Mouse (Mus musculus) neural tube, embryonic 14.5 days (tissue): ENCODE results near the gene Ank2. TPM values are rescaled to one million over a fixed set of nuclear protein-coding genes. Genes with fewer than 3 reads are reported as not detected.

ENCODE experiments used
- ATAC-seq: fragments of 200-750 bp; cut with Nextera tagmentation; 2 replicates; pipeline ENCODE4 v1.8.0; 2017; ENCODE audit warnings: low read depth, mild to moderate bottlenecking, moderate TSS enrichment, moderate library complexity
- H3K27ac ChIP-seq: fragments of 300-500 bp; sonication (generic); 2 replicates; pipeline ENCODE4 v1.5.1; 2014; ENCODE audit warnings: low read depth, mild to moderate bottlenecking, control low read depth, low read length, moderate library complexity, mixed read lengths
- H3K27me3 ChIP-seq: fragments of 300-500 bp; sonication (generic); 2 replicates; pipeline ENCODE4 v1.6.1; 2014; ENCODE audit warnings: low read length; ENCODE audit not compliant: control insufficient read depth, insufficient read depth
- H3K36me3 ChIP-seq: fragments of 300-500 bp; sonication (generic); 2 replicates; pipeline ENCODE4 v1.6.1; 2014; ENCODE audit warnings: low read length, mixed read lengths; ENCODE audit not compliant: control insufficient read depth, insufficient read depth
- H3K4me1 ChIP-seq: fragments of 300-500 bp; sonication (generic); 2 replicates; pipeline ENCODE4 v1.6.1; 2014; ENCODE audit warnings: low read length; ENCODE audit not compliant: control insufficient read depth, insufficient read depth
- H3K4me2 ChIP-seq: fragments of 300-500 bp; sonication (generic); 2 replicates; pipeline ENCODE4 v1.6.1; 2014; ENCODE audit warnings: mild to moderate bottlenecking, low read depth, low read length, control low read depth
- H3K4me3 ChIP-seq: fragments of 300-500 bp; sonication (generic); 2 replicates; pipeline ENCODE4 v1.5.1; 2014; ENCODE audit warnings: low read depth, low read length, control low read depth, mixed read lengths
- H3K9ac ChIP-seq: fragments of 300-500 bp; sonication (generic); replicated peaks from 2 replicates; pipeline ENCODE4 v1.6.1; 2014; ENCODE audit warnings: low read depth, mild to moderate bottlenecking, control low read depth, low read length, mixed read lengths
- H3K9me3 ChIP-seq: fragments of 300-500 bp; sonication (generic); 2 replicates; pipeline ENCODE4 v1.6.1; 2016; ENCODE audit warnings: low read length; ENCODE audit not compliant: control insufficient read depth
- whole genome bisulfite sequencing: fragments of 180-500 bp; shearing (Covaris S2); extraction: QIAGEN DNeasy Blood & Tissue Kit; methylation state at CpG from one replicate; pipeline ENCODE4 v1.1.7; 2014; 5-methylcytosine and 5-hydroxymethylcytosine counted together
- polyA plus RNA-seq: library from polyadenylated mRNA; unstranded; fragments of >200 nt; fragmentation: Nextera tagmentation; extraction: Ambion mirVana; gene quantifications from 2 replicates; pipeline ENCODE4 v1.2.1, GENCODE M21; 2014

Gene Ank2
- polyA plus RNA-seq, 1 experiment from 2014 or later: 231 TPM

DNA sequence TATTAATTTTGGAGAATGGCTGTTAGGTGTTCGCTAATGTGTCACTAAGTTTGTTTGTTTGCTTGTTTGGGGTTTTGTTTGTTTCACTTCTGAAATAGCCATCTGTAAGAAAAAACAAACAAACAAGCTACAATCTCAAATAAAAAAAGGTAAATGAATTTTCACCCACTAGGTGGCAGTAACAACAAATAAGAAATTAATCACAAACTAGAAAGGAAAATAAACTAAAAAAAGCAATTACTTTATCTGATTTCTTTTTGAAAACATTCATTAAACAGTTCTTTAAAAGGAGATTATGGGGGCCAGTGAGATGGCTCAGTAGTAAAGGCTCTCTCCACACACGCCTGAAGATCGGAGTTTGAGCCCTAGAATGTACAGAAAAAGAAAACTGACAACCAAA is 189.1 kb downstream of the Ank2 start:
- H3K4me2 ChIP-seq: no peak overlapping the region
- H3K4me3 ChIP-seq: no peak overlapping the region
- H3K27me3 ChIP-seq: no peaks in the 10 kb centered on the region
- H3K9me3 ChIP-seq: no peaks in the 10 kb centered on the region
- H3K9ac ChIP-seq: no peak overlapping the region
- H3K4me1 ChIP-seq: no peaks in the 10 kb centered on the region
- WGBS: 92% methylated on average over 3 of the region's 3 CpGs
- H3K27ac ChIP-seq: no peak overlapping the region
- no peak for ATAC-seq
- no peaks in the 10 kb centered on the region for H3K36me3 ChIP-seq

DNA sequence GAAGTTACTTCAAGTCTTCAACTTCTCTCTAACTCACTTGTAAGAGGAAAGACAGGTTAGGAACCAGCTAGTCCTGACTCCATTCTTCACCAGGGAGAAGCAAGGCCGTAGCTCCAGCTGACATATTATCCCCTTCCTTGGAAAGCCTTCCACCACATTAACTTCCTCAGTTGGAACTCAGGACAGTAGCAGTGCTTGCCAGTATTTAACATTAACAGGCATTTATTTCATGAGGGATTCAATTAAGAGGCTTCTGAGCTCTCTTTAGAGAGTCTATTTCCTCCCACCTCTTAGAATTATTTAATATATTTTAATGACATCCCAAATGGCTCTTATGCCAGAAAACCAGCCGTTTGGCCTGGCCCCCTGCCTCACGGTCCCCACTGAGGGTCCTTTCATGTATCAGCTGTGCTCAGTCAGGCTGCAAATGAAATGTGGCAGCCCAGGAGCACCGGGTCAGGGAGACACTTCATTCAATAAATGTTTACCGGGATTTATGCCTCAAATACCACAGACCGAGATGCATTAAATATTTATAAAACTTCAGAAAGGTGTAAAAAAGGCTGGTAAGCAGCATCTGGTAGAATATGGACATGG is 195.1 kb downstream of the Ank2 start:
- Histone ChIP-seq H3K4me2 (no peak overlapping the region), H3K4me1 (peaks cover 19% of the 10 kb centered on the region), H3K9me3 (no peaks in the 10 kb centered on the region), H3K9ac (no peak overlapping the region), H3K36me3 (no peaks in the 10 kb centered on the region), H3K27me3 (no peaks in the 10 kb centered on the region), H3K27ac (no peak overlapping the region), H3K4me3 (no peak overlapping the region)
- peak; percentile 74 for ATAC-seq
- 9% methylated on average over 6 of the region's 6 CpGs for WGBS

DNA sequence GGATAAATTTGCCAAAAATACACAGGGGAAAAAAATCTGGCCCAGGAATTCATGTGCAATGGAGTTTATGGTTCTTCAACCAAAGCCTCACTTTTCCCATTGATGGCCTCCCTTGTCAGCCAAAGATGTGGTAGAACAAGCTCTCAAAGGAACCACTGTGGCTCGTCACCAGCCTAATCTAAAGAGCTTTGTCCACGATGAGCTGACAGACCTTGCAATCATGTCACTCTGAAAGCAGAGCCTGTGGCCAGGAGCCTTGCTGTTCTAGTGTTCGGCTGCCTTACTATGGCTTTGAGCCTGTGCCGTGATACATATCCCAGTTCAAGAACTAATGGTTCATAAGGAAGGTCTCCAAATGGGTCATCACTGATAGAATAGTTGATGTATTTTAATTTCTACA is 196.1 kb downstream of the Ank2 start:
- H3K9ac ChIP-seq: no peak overlapping the region
- H3K4me1 ChIP-seq: peaks cover 19% of the 10 kb centered on the region
- H3K36me3 ChIP-seq: no peaks in the 10 kb centered on the region
- WGBS: 75% methylated on average over 4 of the region's 4 CpGs
- H3K27ac ChIP-seq: no peak overlapping the region
- H3K27me3 ChIP-seq: no peaks in the 10 kb centered on the region
- H3K4me2 ChIP-seq: no peak overlapping the region
- H3K9me3 ChIP-seq: no peaks in the 10 kb centered on the region
- no peak for ATAC-seq
- H3K4me3 ChIP-seq: no peak overlapping the region

DNA sequence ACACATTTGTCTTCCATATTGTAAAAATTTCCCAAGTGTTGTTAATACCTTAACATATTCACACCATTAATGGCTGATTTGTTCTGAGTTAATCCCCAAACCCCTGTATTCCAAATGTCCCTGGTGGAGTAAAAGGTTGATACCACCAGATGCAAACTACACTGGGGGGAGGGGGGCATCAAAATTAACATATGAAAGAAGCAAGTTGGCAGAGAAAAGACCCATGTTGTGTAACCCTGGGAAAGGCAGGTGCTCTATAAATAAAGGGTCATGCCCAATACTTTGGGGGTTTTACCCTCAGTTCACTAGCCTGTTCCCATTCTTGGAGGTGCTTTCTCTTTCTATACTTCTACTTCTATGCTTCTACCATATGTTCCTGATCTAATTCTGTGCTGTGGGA is 198.4 kb downstream of the Ank2 start:
- peak; percentile 28; the same call in 1 of the 2 replicates for ATAC-seq
- Histone ChIP-seq H3K4me2 (no peak overlapping the region), H3K9ac (no peak overlapping the region), H3K27me3 (no peaks in the 10 kb centered on the region), H3K4me3 (no peak overlapping the region), H3K36me3 (no peaks in the 10 kb centered on the region), H3K9me3 (no peaks in the 10 kb centered on the region), H3K27ac (no peak overlapping the region), H3K4me1 (peaks cover 19% of the 10 kb centered on the region)

DNA sequence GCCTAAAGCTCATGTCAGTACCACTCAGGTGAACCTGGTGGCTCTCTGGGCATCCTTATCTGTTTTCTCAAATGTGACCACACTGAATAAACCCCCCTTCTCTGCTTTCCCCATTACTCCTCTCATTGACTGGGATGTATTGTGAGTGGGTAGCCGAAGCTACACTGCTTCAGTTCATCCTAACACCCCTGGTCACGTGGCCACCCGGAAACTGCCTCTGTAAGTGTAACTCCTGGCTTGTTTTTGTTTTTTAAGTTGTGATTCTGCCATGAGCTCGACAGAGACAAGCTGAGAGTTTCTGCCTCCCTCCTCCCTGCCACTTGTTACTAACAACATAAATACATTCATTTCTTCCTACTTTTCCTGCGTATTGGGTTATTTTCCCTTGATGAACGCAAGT is 203.2 kb downstream of the Ank2 start:
- 76% methylated on average over 6 of the region's 6 CpGs for WGBS
- peaks cover 19% of the 10 kb centered on the region for H3K4me1 ChIP-seq
- H3K4me2 ChIP-seq: no peak overlapping the region
- H3K4me3 ChIP-seq: no peak overlapping the region
- ATAC-seq: no peak
- no peak overlapping the region for H3K27ac ChIP-seq
- H3K9ac ChIP-seq: no peak overlapping the region
- H3K27me3 ChIP-seq: no peaks in the 10 kb centered on the region
- H3K9me3 ChIP-seq: no peaks in the 10 kb centered on the region
- no peaks in the 10 kb centered on the region for H3K36me3 ChIP-seq

DNA sequence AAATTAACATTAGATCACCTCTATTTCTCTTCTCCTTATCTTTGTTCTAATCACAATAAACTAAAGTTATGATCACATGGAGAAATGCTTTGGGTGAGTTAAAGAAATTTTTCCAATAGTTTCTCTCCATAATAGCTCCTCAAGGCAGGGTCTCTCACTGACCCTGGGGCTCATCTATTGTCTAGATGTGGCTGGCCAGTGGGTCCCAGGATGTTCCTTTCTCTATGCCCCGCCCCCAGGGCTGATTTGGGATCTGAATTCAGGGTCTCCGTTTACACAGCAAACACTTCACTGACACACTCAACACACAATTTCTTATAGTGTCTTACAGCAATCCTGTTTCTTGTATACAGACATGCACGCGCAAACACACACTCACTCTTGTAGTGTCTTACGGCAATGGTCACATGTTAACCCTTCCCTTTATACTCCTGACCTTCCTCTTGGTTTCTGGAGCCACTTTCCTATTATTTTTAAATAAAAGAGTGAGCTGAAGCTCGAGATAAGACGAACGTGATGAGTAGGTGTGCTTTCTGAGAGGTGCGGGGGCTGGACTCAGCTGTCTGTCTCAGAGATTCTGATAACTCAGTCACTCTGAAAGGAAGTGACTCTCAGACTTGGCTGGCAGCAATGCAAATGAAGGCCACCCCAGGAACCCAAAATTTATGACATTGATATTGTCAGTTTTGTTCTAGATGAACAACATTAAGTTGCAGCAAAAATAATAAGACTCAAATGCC is 204.4 kb downstream of the Ank2 start:
- 63% methylated on average over 9 of the region's 9 CpGs for WGBS
- Histone ChIP-seq H3K4me2 (peak overlapping the region; percentile 3; the same call in 1 of the 2 replicates), H3K9ac (no peak overlapping the region), H3K4me3 (no peak overlapping the region), H3K27me3 (no peaks in the 10 kb centered on the region), H3K4me1 (peaks cover 19% of the 10 kb centered on the region), H3K9me3 (no peaks in the 10 kb centered on the region), H3K36me3 (no peaks in the 10 kb centered on the region), H3K27ac (no peak overlapping the region; the same call in 1 of the 2 replicates)
- no peak for ATAC-seq

DNA sequence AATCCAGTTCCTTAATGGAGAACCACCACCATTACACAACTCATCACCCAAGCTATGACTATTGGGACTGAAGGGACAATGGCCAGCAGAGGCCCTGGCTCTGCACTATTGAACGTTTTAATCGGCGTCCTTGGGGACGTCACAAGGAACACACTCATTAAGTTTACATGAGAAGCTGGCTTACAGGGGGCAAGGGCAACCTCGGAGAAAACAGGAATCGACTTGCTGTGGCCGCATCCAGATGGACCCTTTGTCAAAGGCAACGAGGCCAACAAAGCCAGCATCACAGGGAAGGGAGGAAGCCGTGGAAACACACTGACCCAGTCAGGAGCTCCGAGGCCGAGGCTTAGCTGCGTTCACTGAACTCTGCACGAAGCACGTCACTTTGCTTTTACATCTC is 205.1 kb downstream of the Ank2 start:
- Histone ChIP-seq H3K4me2 (peak overlapping the region; percentile 3; the same call in 1 of the 2 replicates), H3K9me3 (no peaks in the 10 kb centered on the region), H3K4me1 (peaks cover 19% of the 10 kb centered on the region), H3K36me3 (no peaks in the 10 kb centered on the region), H3K27me3 (no peaks in the 10 kb centered on the region), H3K27ac (peak overlapping the region; percentile 52), H3K4me3 (no peak overlapping the region), H3K9ac (no peak overlapping the region)
- peak; percentile 33; the same call in 1 of the 2 replicates for ATAC-seq
- 24% methylated on average over 14 of the region's 14 CpGs for WGBS

DNA sequence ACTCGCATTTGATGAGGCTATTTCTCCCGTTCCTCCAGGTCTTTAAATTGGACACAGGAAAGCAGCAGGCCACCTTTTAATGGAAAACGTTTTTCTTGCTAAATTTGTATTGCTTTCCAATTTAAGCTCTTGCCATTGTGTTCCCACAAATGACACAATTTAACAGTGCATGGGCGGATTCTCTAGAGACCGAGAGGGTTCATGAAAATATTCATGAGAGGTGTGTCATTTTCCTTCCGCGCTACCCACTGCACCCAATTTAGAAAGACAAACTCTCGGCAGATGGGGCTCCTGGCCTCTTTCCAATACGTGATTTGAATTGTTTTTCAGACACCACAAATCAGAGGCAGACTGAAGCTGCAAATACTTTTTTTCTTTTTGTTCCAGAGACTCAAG is 205.7 kb downstream of the Ank2 start:
- Histone ChIP-seq H3K4me3 (no peak overlapping the region), H3K9me3 (no peaks in the 10 kb centered on the region), H3K4me2 (no peak overlapping the region), H3K4me1 (peaks cover 19% of the 10 kb centered on the region), H3K27me3 (no peaks in the 10 kb centered on the region), H3K27ac (peak overlapping the region; percentile 52), H3K9ac (no peak overlapping the region), H3K36me3 (no peaks in the 10 kb centered on the region)
- 20% methylated on average over 9 of the region's 9 CpGs for WGBS
- ATAC-seq: peak; percentile 49; the same call in 1 of the 2 replicates

DNA sequence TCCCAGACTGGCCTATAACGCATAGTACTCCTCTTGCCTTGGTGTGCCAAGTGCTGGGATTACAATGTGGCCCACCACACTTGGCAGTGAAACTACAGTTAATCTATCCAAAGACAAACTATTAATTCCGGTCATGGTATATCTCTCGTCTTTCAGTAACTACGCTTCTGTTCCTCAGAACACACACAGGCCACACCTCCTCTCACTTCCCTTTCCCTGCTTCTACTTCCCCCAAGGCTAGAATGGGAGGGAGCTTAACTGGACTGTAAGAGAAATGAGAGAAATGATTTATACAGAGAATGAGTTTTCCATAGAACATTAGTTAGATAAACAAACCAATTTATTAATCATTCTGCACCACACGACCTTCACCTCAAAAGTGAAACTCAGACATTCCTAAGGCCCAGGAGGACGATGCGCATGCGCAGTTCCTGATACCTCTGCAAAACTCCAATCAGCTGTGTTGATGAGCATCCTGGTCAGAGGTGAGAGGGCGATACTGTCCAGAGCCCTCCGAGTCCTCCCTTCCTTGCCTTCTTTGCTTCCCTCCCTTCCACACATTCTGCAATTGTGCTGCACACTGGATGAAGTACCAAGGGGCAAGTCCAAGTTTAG is 206.2 kb downstream of the Ank2 start:
- 70% methylated on average over 10 of the region's 10 CpGs for WGBS
- Histone ChIP-seq H3K4me3 (no peak overlapping the region), H3K4me1 (peaks cover 19% of the 10 kb centered on the region), H3K9ac (no peak overlapping the region), H3K27me3 (no peaks in the 10 kb centered on the region), H3K4me2 (no peak overlapping the region), H3K36me3 (no peaks in the 10 kb centered on the region), H3K9me3 (no peaks in the 10 kb centered on the region), H3K27ac (peak overlapping the region; percentile 52)
- ATAC-seq: no peak
